Mouse (Mus musculus): ENCODE measurements at regions not wholly inside any gene's neighbourhood (a gene's known extent, or its start where the extent isn't known, plus 50 kb on each side); places are given as distances from the start of the nearest gene placed in this dataset.

GRCm38 (mm10) chr11:84637268-84637667, 111.9 kb upstream of the Lhx1 start:
- DNase-seq (ENCODE audit: low spot score), result no peak

- DNase-seq (ENCODE audit: low spot score), result no peak
Observed at GRCm38 (mm10) chr11:84634990-84635389, 109.7 kb upstream of the Lhx1 start.

DNA sequence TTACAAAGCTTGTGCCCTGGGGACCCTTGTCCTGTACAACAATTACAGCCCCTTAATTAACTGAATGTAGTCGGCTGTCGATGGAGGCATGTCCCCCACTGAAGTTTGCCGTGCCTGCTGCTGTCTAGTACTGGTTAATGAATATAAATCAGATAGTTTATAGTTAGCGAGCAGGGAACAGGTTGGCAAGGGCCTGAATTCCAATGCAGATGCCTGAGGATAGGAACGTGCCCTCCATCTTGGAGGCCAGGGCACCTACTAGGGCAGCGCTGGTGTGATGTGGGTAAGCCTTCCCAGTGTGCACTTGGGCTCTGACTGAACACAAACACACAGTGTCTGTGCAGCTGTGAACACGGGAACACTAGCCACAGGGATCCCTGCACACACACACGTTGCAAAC, 108.0 kb upstream of the Lhx1 start:
- DNase-seq (ENCODE audit: low spot score), result no peak

DNA sequence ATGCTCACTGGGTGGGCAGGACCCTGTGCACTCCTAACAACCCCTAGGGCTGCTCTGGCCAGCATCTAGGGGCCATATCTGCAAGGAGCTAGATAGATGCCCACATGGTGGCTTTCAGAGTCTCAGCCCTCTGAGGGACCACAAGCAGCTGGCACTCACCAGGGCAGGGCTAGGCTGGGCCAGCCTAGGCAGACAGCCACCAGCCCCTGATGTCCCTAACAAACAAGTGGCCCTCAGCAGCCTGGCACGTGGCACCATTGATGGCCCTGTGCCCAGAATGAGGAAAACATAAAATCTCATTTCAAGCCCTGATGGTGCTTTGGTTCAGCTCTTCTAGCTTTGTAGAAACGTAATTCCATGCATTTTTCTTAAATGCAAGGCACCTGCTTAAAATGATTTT, 102.8 kb upstream of the Lhx1 start:
- DNase-seq (ENCODE audit: low spot score), result no peak

- peak; percentile 8 for DNase-seq (ENCODE audit: low spot score)
Observed at GRCm38 (mm10) chr11:84627685-84628084, 102.3 kb upstream of the Lhx1 start.

DNA sequence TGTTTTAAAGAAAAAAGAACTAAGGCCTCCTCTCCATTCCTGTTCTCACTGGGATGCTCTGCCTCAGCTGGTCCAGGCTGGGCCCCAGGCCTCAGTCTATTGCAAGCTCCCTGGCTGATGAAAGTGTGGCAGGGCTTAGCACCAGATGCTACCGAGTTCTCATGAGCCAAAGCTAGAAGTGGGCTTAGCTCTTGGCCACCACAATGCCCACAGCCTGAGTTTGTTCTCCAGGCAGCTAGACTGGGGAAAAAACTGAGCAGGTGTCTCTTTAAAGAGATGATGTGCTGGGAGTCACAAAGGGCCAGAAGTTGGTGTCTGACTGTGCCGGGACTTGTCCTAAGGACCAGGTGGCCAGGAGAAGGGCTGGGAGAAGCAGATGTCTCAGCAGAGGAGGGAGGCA, 101.9 kb upstream of the Lhx1 start:
- DNase-seq (ENCODE audit: low spot score), result no peak

DNA sequence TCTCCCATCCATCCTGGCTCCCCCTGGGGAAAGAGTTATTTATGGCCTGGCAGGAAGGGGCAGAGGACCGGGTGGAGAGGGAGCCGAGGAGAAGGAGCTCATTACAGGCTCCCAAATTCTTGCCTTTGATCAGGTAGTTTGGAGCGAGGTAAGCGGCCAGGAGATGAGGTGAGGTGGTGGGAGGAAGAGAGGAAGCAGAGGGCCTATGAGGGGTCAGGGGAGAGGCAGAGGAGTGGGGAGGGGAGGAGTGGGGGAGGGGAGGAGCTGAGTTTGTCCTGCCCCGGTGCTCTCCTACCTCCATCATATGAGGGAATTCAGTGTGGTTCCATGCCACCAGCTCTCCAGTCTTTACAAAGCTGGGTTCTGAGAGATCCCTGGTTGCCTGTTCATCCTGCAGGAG, 98.8 kb upstream of the Lhx1 start:
- DNase-seq (ENCODE audit: low spot score), result no peak

DNA sequence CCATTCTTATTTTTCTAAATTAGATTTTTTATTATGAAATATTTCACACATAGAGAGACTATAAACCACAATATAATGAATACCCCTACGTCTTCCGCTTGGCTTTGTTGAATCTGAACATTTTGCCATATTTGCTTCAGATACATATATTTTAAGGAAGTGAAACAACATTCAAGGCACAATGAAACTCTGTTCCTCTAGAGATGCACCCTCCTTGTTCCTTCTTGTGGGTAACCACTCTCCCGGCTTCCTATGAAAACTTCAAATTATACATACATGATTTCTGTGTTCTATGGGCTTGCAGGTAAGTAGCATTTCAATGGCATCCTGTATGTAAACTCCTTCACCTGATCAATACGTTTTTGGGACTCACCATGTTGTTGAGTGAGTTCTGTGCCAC, 94.4 kb upstream of the Lhx1 start:
- DNase-seq (ENCODE audit: low spot score), result no peak

- DNase-seq (ENCODE audit: low spot score), result no peak
Observed at GRCm38 (mm10) chr11:84618576-84618975, 93.2 kb upstream of the Lhx1 start.

DNA sequence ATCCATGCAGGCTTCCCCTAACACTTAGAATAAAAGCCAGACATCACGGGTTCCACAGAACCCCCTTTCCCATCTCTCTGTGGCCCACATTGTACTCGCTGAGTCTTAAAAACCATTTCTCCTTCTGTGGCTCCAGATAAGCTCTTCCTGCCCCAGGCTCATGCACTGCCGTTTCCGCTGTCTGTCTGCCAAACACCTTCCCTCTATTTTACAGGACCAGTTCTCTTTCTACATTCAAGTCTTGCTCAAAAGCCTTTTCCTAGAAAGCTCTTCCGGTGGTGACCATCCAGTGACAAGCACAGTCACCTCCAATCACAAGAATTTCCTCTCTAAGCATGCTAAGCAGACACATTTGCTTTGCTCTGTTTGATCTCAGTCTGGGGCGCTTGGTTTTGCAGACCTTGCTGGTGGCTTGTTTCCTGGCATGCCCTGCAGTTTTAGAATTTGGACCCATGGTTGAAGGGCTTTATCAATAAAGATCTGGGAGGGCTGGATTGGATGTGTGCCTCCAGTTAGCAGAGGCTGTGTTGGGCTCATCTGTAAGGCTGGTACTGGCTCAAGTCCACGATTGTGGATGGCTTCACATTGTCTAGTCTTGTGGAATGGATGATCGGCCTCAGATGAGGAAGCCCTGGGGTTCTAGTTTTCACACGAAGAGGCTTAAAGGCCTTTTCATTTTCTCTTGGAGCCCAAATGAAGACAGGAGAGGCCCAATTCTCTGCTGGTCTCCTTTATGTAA, 87.8 kb upstream of the Lhx1 start:
- no peak for DNase-seq (ENCODE audit: low spot score)

DNA sequence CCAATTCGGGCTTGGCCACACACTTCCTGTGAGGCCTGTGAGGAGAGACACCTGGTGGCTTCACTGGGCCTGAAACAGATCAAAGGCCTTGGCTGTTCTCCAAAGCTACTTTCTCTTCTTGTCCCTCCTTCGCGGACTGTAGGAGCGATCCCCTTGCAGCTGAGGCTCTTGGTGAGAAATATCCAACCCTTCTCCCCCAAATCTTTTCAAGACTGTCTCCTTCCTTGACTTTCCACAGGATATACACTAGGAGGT, 86.2 kb upstream of the Lhx1 start:
- no peak for DNase-seq (ENCODE audit: low spot score)

DNA sequence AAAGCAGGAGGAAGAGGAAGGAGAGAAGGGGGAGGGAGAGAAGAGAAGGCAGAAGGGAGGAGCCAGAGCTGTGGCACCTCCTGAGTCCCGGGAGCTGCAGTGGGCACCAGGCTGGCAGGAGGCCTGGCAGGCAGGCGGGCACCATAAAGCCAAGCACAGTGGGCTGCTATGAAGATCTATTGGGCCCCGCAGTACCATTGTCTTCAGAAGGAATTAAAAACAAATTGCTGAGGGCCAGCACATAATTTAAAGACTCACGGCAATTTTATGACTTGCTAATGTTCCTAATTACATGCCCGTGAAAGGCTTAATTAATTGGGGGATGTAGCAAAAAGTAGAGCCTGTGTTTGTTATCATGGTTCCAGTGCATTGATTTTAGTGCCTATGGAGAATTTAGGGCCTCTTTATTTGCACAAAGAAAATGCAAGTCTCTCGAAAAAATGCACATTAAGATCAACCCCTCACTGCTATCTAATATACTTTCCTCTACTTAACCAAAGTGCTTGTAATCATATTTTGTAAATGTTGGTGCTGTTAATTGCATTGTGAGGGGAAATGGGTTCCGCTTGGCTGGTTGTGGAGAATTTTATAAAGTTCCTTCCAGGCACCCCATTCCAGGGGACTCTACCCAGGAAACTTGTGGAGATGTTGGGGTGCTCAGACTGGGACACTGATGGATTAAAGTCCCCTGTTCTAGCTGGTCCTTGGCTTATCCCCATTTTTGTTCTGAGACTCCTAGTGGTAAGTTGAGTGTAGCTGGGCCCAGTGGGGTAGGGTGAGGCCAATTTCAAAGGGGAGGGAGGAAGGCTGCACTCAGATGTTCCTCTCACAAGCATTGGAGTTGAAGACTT, 85.7 kb upstream of the Lhx1 start:
- no peak for DNase-seq (ENCODE audit: low spot score)

DNA sequence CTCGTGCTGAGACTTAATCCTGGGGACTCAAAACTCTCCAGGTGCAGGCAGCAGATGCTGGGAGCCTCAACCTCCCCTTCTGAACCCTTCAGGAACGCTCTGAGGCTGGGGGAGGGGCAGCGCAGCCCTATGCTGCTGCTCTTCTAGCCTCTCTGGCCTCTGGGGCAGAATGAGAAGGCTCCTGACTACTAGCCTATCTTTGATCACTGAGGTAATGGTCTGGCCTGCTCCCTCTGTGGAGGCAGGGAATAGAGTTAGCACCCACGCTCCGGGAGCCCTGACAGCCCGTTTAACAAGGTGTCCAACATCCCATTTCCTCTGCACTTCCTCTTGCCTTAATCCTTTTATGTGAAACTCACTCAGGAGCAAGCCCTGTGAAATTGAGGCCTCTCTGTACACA, 79.4 kb upstream of the Lhx1 start:
- no peak for DNase-seq (ENCODE audit: low spot score)

GRCm38 (mm10) chr11:84599267-84599841, 74.0 kb upstream of the Lhx1 start:
- no peak for DNase-seq (ENCODE audit: low spot score)

- no peak for DNase-seq (ENCODE audit: low spot score)
Observed at GRCm38 (mm10) chr11:84597572-84598295, 72.4 kb upstream of the Lhx1 start.

DNA sequence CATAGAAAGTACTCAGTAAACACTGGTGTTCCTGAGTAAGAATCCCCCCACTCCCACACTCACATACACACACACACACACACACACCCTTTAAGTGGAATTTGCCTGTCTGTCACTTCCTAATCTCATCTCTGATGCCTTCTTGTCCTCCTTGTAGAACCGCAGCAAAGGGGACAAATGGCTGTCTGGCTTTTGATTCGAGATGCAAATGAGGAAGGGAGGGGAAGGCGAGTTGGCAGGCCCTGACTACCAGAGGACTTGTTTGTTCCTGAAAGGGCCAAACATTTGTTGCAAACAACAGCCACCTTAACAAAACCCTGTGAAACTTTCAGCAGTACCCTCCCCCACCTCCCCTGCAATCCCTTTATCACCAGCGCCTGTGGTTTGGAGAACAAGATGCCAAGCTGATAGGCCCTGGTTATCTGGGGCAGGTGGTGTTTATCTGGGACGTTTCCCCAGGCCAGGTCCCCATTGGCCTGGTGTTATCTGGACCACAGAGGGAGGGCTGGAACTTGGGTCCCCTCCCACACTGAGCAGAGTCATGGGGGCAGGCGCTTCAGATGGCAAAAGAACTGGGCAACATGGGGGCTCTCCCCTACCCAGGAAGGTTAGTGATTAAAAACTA, 67.5 kb upstream of the Lhx1 start:
- DNase-seq (ENCODE audit: low spot score), result no peak

GRCm38 (mm10) chr11:84587107-84587506, 61.8 kb upstream of the Lhx1 start:
- DNase-seq (ENCODE audit: low spot score), result no peak

- DNase-seq (ENCODE audit: low spot score), result no peak
Observed at GRCm38 (mm10) chr11:84585626-84586025, 60.3 kb upstream of the Lhx1 start.

DNA sequence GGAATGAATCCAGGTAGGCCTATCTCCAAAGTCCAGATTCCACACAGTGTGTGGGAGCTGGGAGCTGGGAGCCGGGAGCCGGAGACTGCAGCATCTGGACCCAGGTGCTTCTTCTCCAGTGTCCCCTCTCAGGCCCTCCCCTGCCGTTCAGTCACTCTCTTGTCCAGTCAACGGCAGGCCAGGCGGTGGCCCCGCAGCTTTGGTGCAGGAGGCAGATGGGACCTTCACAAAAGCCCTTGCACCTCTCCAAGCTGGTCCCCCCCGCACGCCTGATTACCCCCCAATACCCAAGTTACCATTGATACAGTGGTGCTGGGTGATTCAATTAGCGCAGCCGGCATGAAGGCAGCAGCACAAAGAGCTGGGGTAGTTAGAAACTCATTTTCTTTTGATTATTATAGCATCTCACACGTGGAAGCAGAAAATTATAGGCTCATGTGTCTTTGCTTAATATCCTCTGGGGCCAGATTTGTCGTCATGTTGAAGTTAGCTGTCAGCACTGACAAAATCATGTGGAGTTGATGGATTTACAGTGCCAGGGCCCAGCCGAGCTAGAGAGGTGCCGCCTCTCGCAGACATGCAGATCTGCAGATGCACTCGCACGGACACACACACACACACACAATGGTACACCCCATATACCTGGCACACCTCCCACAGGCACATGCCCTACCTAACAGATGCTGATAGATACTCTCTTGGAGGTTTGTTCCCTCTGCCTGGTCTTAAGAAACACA, 53.6 kb upstream of the Lhx1 start:
- DNase-seq (ENCODE audit: low spot score), result no peak

Data from urinary bladder, postnatal 14 days (tissue).